Mouse (Mus musculus) hindbrain, embryonic 11.5 days (tissue): ENCODE measurements around the gene Gimap7. TPM values are rescaled to one million over a fixed set of nuclear protein-coding genes. Genes with fewer than 3 reads are reported as not detected.

Experiments used
- ATAC-seq: fragments of 200-750 bp; cut with Nextera tagmentation; 2 replicates; pipeline ENCODE4 v1.8.0; 2017; ENCODE audit warnings: mild to moderate bottlenecking, moderate TSS enrichment, moderate library complexity; ENCODE audit not compliant: low FRiP score
- DNase-seq: peaks from one replicate; pipeline ENCODE4 v3.0.0-alpha.2; 2015; ENCODE audit warnings: low spot score
- H3K27ac ChIP-seq: fragments of 300-500 bp; sonication (generic); 2 replicates; pipeline ENCODE4 v1.5.1; 2014; ENCODE audit warnings: mild to moderate bottlenecking, low read depth, low read length
- H3K27me3 ChIP-seq: fragments of 300-500 bp; sonication (generic); 2 replicates; pipeline ENCODE4 v1.6.1; 2014; ENCODE audit warnings: mild to moderate bottlenecking, low read length, moderate library complexity, mixed read lengths; ENCODE audit not compliant: control insufficient read depth, insufficient read depth
- H3K36me3 ChIP-seq: fragments of 300-500 bp; sonication (generic); 2 replicates; pipeline ENCODE4 v1.6.1; 2014; ENCODE audit warnings: mild to moderate bottlenecking, low read length, moderate library complexity, mixed read lengths; ENCODE audit not compliant: control insufficient read depth, insufficient read depth
- H3K4me1 ChIP-seq: fragments of 300-500 bp; sonication (generic); replicated peaks from 2 replicates; pipeline ENCODE4 v1.6.1; 2014; ENCODE audit warnings: low read length, mixed read lengths; ENCODE audit not compliant: control insufficient read depth, insufficient read depth
- H3K4me2 ChIP-seq: fragments of 300-500 bp; sonication (generic); replicated peaks from 2 replicates; pipeline ENCODE4 v1.6.1; 2014; ENCODE audit warnings: mild to moderate bottlenecking, low read depth, low read length
- H3K4me3 ChIP-seq: fragments of 300-500 bp; sonication (generic); 2 replicates; pipeline ENCODE4 v1.5.1; 2014; ENCODE audit warnings: low read depth, low read length
- H3K9ac ChIP-seq: fragments of 300-500 bp; sonication (generic); 2 replicates; pipeline ENCODE4 v1.6.1; 2014; ENCODE audit warnings: low read depth, low read length
- H3K9me3 ChIP-seq: fragments of 300-500 bp; sonication (generic); 2 replicates; pipeline ENCODE4 v1.6.1; 2016; ENCODE audit warnings: low read length; ENCODE audit not compliant: control insufficient read depth
- WGBS: fragments of 180-500 bp; shearing (Covaris S2); extraction: QIAGEN DNeasy Blood & Tissue Kit; methylation state at CpG from one replicate; pipeline ENCODE4 v1.1.7; 2014; 5-methylcytosine and 5-hydroxymethylcytosine counted together
- polyA plus RNA-seq: library from polyadenylated mRNA; unstranded; fragments of >200 nt; fragmentation: Nextera tagmentation; extraction: Ambion mirVana; gene quantifications from 2 replicates; pipeline ENCODE4 v1.2.1, GENCODE M21; 2014

Gene Gimap7
- polyA plus RNA-seq = 0.11 TPM in 1 of 2 replicates, not detected in the other

GRCm38 (mm10) chr6:48718455-48718854, at the start of gene Gimap7, which contains the start of gene Gm28053:
TSS of gene Gimap7 (plus strand) at chr6:48718621.
TSS of gene Gm28053 (plus strand) at chr6:48718607.
- Histone ChIP-seq H3K9me3 (no peaks in the 10 kb centered on the region), H3K36me3 (no peaks in the 10 kb centered on the region), H3K4me3 (no peak within 1 kb of the TSS), H3K4me1 (no peaks in the 10 kb centered on the region), H3K27me3 (no peaks in the 10 kb centered on the region), H3K4me2 (no peak within 1 kb of the TSS), H3K27ac (no peak within 1 kb of the TSS), H3K9ac (no peak within 1 kb of the TSS)
- 63% methylated on average over 2 of the region's 2 CpGs for WGBS
- DNase-seq (no peak), ATAC-seq (no peak)

- Histone ChIP-seq H3K27ac (no peak overlapping the region), H3K4me2 (no peak overlapping the region), H3K4me1 (no peaks in the 10 kb centered on the region), H3K9me3 (no peaks in the 10 kb centered on the region), H3K36me3 (no peaks in the 10 kb centered on the region), H3K27me3 (no peaks in the 10 kb centered on the region), H3K4me3 (no peak overlapping the region), H3K9ac (no peak overlapping the region)
- WGBS = 71% methylated on average over 2 of the region's 2 CpGs
- DNase-seq (no peak), ATAC-seq (no peak)
Observed at GRCm38 (mm10) chr6:48669446-48669969, 48.9 kb upstream of the Gimap7 start.

- WGBS = 97% methylated on average over 9 of the region's 9 CpGs
- H3K27ac ChIP-seq = no peak overlapping the region
- no peaks in the 10 kb centered on the region for H3K27me3 ChIP-seq
Observed at GRCm38 (mm10) chr6:48674291-48675058, 43.9 kb upstream of the Gimap7 start.

GRCm38 (mm10) chr6:48675400-48675930, 43.0 kb upstream of the Gimap7 start:
- whole genome bisulfite sequencing = 47% methylated on average over 10 of the region's 10 CpGs
- ATAC-seq (no peak), DNase-seq (no peak)
- no peaks in the 10 kb centered on the region for H3K9me3 ChIP-seq
- no peak overlapping the region for H3K4me3 ChIP-seq
- H3K27ac ChIP-seq = no peak overlapping the region
- no peak overlapping the region for H3K4me2 ChIP-seq
- no peaks in the 10 kb centered on the region for H3K27me3 ChIP-seq
- peaks cover 3% of the 10 kb centered on the region; the same call in 1 of the 2 replicates for H3K4me1 ChIP-seq
- H3K9ac ChIP-seq = no peak overlapping the region
- no peaks in the 10 kb centered on the region for H3K36me3 ChIP-seq

More at GRCm38 (mm10) chr6:48674291-48675058, 43.9 kb upstream of the Gimap7 start:
- Histone ChIP-seq H3K4me2 (no peak overlapping the region), H3K36me3 (no peaks in the 10 kb centered on the region), H3K9me3 (no peaks in the 10 kb centered on the region), H3K4me1 (peaks cover 3% of the 10 kb centered on the region; the same call in 1 of the 2 replicates), H3K4me3 (no peak overlapping the region), H3K9ac (no peak overlapping the region)
- ATAC-seq = no peak
- DNase-seq = no peak

GRCm38 (mm10) chr6:48675931-48676859, 42.2 kb upstream of the Gimap7 start, which contains the start of gene Gimap9:
TSS of gene Gimap9 (plus strand) at chr6:48676129.
- H3K27ac ChIP-seq = no peak within 1 kb of the TSS
- DNase-seq = peak; percentile 12
- H3K4me2 ChIP-seq = no peak within 1 kb of the TSS; the same call in 1 of the 2 replicates
- H3K36me3 ChIP-seq = no peaks in the 10 kb centered on the region
- H3K9me3 ChIP-seq = no peaks in the 10 kb centered on the region
- no peak within 1 kb of the TSS for H3K9ac ChIP-seq
- no peak for ATAC-seq
- no peaks in the 10 kb centered on the region for H3K27me3 ChIP-seq
- WGBS = 30% methylated on average over 13 of the region's 13 CpGs
- peaks cover 3% of the 10 kb centered on the region; the same call in 1 of the 2 replicates for H3K4me1 ChIP-seq
- H3K4me3 ChIP-seq = no peak within 1 kb of the TSS

- no peak overlapping the region for H3K4me3 ChIP-seq
- H3K4me1 ChIP-seq = peaks cover 3% of the 10 kb centered on the region; the same call in 1 of the 2 replicates
- H3K4me2 ChIP-seq = no peak overlapping the region
- H3K9ac ChIP-seq = no peak overlapping the region
- H3K9me3 ChIP-seq = no peaks in the 10 kb centered on the region
- no peak overlapping the region for H3K27ac ChIP-seq
- 88% methylated on average over 5 of the region's 5 CpGs for WGBS
- H3K27me3 ChIP-seq = no peaks in the 10 kb centered on the region
- H3K36me3 ChIP-seq = no peaks in the 10 kb centered on the region
- no peak for ATAC-seq
- DNase-seq = no peak
Observed at GRCm38 (mm10) chr6:48676860-48677415, 41.5 kb upstream of the Gimap7 start.

- peaks cover 3% of the 10 kb centered on the region; the same call in 1 of the 2 replicates for H3K4me1 ChIP-seq
- H3K9ac ChIP-seq = no peak overlapping the region
- no peak for ATAC-seq
- no peaks in the 10 kb centered on the region for H3K36me3 ChIP-seq
- whole genome bisulfite sequencing = 93% methylated on average over 17 of the region's 17 CpGs
- no peak overlapping the region for H3K4me2 ChIP-seq
- H3K4me3 ChIP-seq = no peak overlapping the region
- DNase-seq = no peak
- H3K27ac ChIP-seq = no peak overlapping the region
- no peaks in the 10 kb centered on the region for H3K9me3 ChIP-seq
- H3K27me3 ChIP-seq = no peaks in the 10 kb centered on the region
Observed at GRCm38 (mm10) chr6:48677492-48678345, 40.7 kb upstream of the Gimap7 start.
